Mouse (Mus musculus) skeletal muscle tissue, adult 2 months (tissue): ENCODE results near the gene Pgd.

Experiments used
- DNase-seq: peaks from one replicate; pipeline ENCODE4 v3.0.0-alpha.2; 2012; ENCODE audit warnings: low read depth, low spot score

The Pgd gene

GRCm38 (mm10) chr4:149168016-149168415 lies 1.4 kb upstream of the Pgd start:
- no peak for DNase-seq

GRCm38 (mm10) chr4:149166957-149167611 lies 513 bp upstream of the Pgd start:
- no peak for DNase-seq

- DNase-seq = no peak
Observed at GRCm38 (mm10) chr4:149164150-149164549, 2.4 kb downstream of the Pgd start.

GRCm38 (mm10) chr4:149163196-149163595 lies 3.4 kb downstream of the Pgd start:
- no peak for DNase-seq

GRCm38 (mm10) chr4:149161166-149161565 lies 5.4 kb downstream of the Pgd start:
- DNase-seq = no peak

GRCm38 (mm10) chr4:149159891-149160290 lies 6.7 kb downstream of the Pgd start:
- no peak for DNase-seq

GRCm38 (mm10) chr4:149159203-149159602 lies 7.4 kb downstream of the Pgd start:
- no peak for DNase-seq

GRCm38 (mm10) chr4:149157415-149157973 lies 9.1 kb downstream of the Pgd start:
- DNase-seq = no peak

- no peak for DNase-seq
Observed at GRCm38 (mm10) chr4:149155711-149156110, 10.9 kb downstream of the Pgd start.

GRCm38 (mm10) chr4:149154859-149155258 lies 11.7 kb downstream of the Pgd start:
- DNase-seq = no peak

- DNase-seq = no peak
Observed at GRCm38 (mm10) chr4:149150721-149151120, 15.8 kb downstream of the Pgd start.

- DNase-seq = peak; percentile 66
Observed at GRCm38 (mm10) chr4:149150256-149150655, 16.3 kb downstream of the Pgd start.

- no peak for DNase-seq
Observed at GRCm38 (mm10) chr4:149149611-149150010, 17.0 kb downstream of the Pgd start.

- no peak for DNase-seq
Observed at GRCm38 (mm10) chr4:149149196-149149595, 17.4 kb downstream of the Pgd start.

- no peak for DNase-seq
Observed at GRCm38 (mm10) chr4:149148084-149148483, 18.5 kb downstream of the Pgd start.

GRCm38 (mm10) chr4:149147528-149147927 lies 19.0 kb downstream of the Pgd start:
- DNase-seq = no peak

- no peak for DNase-seq
Observed at GRCm38 (mm10) chr4:149145151-149145550, 21.4 kb downstream of the Pgd start.

- DNase-seq = peak; percentile 78
Observed at GRCm38 (mm10) chr4:149144459-149144858, 22.1 kb downstream of the Pgd start.

- no peak for DNase-seq
Observed at GRCm38 (mm10) chr4:149143594-149143993, 23.0 kb downstream of the Pgd start.

- DNase-seq = no peak
Observed at GRCm38 (mm10) chr4:149138515-149138914, 28.1 kb downstream of the Pgd start.

GRCm38 (mm10) chr4:149136982-149137770 lies 29.4 kb downstream of the Pgd start, which contains the start of gene Cenps:
Gene Cenps, minus strand, starts transcription at chr4:149137629.
- DNase-seq = peak; percentile 73

GRCm38 (mm10) chr4:149136116-149136850 lies 30.3 kb downstream of the Pgd start:
- DNase-seq = no peak
